ENCODE assay signal across 16 mouse cellular contexts in genomic region chr8:34702806-34703205, GRCm38 (mm10).
"Had no signal": no experiment of that assay in that cellular context is flagged by ENCODE, and none has a peak within 500 bp of the region (broad histone marks: within the 10 kb centered on the region; RNA-seq: fewer than 3 reads in every experiment).

No protein-coding gene starts in this region.

- H3K36me3 ChIP-seq: limb, embryonic 13.5 days; midbrain, embryonic 10.5 days; midbrain, embryonic 15.5 days; neural tube, embryonic 12.5 days; stomach, embryonic 15.5 days had no signal

- H3K27ac ChIP-seq: kidney, postnatal 0 days; layer of hippocampus, adult 2 months; limb, embryonic 13.5 days; liver, embryonic 14.5 days; midbrain, embryonic 15.5 days; neural tube, embryonic 12.5 days; stomach, embryonic 15.5 days had no signal

- H3K4me2 ChIP-seq: limb, embryonic 13.5 days; midbrain, embryonic 15.5 days; neural tube, embryonic 12.5 days; stomach, embryonic 15.5 days had no signal

- H3K4me3 ChIP-seq: layer of hippocampus, adult 2 months; limb, embryonic 13.5 days; midbrain, embryonic 10.5 days; midbrain, embryonic 15.5 days; neural tube, embryonic 12.5 days; stomach, embryonic 15.5 days had no signal

- H3K27me3 ChIP-seq: limb, embryonic 13.5 days; midbrain, embryonic 15.5 days; neural tube, embryonic 12.5 days; stomach, embryonic 15.5 days had no signal

- H3K9me3 ChIP-seq: limb, embryonic 13.5 days; midbrain, embryonic 10.5 days; midbrain, embryonic 15.5 days; neural tube, embryonic 12.5 days; stomach, embryonic 15.5 days had no signal

- ATAC-seq: midbrain, embryonic 15.5 days had no signal

- DNase-seq: kidney, adult 9 months; kidney, postnatal 36 days; lung, adult 18-20 months; lung, postnatal 4 days; retina, postnatal 1 day; right cerebral cortex, postnatal 4 days; spleen, adult 18-20 months; thymus, postnatal 4 days had no signal

- H3K9ac ChIP-seq: limb, embryonic 13.5 days; liver, embryonic 14.5 days; midbrain, embryonic 15.5 days; neural tube, embryonic 12.5 days; stomach, embryonic 15.5 days had no signal

- H3K4me1 ChIP-seq: midbrain, embryonic 15.5 days; stomach, embryonic 15.5 days had no signal
